Mouse (Mus musculus) left cerebral cortex, adult 9 months (tissue): ENCODE measurements around the gene Tex2.

Experiments used
- DNase-seq, 2 experiments: peaks; one replicate each; pipeline ENCODE4 v3.0.0; 2022; ENCODE audit warnings: low spot score in 2 of 2

The Tex2 gene

DNA sequence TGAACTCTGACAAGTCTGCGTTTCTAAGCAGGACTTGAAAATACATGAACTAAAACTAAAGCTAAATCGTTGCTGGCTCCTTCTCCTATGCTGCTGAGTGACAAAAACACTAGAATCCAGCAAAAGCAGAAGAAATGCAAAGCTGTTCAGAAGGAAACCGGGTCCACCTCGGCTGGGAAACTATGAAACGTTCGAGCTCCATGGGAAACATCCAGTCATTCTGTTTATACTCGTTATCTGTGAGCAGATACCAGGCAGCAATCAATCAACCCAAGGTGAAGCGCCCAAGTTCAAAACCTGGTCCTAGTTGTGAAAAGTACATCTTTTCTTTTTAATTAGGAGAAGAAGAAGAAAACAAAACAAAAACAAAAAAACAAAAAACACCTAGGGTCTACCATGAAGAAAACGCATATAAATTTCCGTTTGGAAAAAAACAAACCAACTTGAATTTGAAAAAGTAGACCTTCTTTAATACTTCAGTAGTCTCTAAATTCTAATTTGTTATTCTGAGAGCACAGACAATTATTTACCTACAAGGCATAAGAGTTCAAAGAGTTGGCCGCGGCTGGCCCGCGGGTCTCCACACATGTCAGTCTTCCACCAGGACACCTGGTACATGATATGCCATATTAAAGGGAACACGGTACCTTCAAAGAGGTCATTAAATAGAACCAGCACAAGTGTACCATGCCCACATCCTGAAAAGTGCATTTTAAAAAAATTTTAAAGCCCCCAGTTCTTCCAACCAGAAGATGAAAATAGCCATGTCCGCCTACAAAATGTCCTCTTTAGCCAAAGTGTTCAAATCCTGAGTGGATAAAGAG, 127.0 kb downstream of the Tex2 start:
- no peak for DNase-seq

DNA sequence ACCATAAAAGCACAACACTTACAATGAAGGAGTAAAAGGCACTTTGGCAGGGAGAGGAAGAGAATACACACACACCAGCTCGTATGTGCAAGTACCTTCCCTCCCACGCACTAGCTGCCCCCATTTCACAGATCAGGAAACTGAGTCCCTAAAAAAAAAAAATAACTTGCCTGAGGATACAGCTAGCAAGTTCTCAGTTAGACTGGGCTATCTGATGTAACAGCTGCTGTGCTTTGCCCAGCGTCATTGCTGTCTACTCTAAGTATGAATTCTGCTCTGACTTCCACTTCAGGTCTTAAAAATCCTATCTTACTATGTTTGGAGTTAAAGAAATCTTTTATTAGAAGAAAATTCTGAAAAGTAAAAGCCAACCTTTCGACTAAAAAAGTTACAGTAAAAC, 127.6 kb downstream of the Tex2 start:
- DNase-seq = no peak

DNA sequence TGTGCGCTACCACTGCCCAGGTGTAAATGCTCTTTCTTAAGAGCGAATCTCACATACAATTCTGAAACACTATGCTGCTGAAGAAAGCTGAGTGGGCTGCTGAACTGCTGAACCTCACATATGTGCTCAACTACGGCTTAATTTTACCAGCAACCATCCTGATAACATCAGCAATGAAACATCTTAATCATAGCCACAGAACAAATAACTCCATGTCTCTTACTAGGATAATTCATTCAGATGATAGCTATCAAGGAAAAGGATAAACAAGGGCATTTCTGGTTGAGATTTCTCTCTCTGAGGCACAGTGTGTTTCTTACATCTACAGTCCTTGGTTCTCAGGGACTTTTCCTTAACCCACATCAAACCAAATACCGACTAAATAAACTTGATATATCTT, 128.3 kb downstream of the Tex2 start:
- no peak for DNase-seq

DNA sequence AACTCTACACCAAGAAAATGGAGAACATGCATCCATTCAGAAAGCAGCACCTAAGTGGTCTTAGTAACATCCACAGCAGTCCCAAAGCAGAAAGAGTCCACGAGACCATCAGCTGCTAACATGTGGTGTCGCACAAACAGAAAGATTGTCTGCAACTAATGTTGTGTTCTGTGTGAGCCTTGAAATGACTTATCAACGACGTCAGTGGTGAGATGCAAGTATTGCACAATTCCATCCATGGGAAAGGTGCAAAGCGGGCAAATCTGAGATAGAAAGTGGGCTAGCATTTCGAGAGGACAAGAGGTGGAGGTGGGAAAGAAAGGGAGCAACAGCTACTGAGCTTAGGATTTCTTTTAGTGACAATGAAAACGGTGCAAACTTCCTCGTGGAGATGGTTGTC, 130.4 kb downstream of the Tex2 start:
- no peak for DNase-seq

DNA sequence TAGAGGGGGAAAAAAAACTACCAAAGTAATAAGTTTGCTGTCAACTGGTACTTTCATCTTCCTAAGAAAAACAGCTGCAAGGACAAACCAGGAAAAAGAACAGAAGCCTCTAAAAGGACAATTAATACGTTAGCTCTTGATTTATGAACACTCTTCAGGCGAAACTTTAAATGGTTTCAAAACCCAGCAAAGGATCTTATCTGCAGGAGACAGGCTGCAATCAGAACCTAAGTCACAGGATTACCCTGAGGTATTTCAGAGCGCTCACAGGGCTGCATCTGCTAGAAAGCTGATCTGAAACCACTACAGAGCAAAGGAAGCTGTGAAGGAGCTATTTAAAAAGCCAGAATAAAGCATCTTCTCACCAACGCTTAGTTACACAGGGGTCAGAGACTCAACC, 131.6 kb downstream of the Tex2 start:
- no peak for DNase-seq

DNA sequence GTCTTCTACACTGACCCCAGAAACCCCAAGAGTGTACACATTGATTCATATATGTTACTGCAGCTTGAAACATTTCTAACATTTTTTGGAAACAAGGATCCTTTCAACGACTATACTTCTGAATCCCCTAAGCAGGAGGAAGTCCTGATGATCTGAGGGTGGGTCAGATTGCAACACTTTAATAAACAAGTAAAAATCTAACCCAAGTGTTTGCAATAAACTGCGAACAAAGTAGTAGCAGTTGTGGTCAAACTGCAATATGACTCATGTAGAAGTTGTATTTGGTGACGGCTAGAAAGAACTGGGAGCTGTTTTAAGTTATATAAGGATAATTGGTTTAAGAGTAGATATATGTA, 132.7 kb downstream of the Tex2 start:
- no peak for DNase-seq

DNA sequence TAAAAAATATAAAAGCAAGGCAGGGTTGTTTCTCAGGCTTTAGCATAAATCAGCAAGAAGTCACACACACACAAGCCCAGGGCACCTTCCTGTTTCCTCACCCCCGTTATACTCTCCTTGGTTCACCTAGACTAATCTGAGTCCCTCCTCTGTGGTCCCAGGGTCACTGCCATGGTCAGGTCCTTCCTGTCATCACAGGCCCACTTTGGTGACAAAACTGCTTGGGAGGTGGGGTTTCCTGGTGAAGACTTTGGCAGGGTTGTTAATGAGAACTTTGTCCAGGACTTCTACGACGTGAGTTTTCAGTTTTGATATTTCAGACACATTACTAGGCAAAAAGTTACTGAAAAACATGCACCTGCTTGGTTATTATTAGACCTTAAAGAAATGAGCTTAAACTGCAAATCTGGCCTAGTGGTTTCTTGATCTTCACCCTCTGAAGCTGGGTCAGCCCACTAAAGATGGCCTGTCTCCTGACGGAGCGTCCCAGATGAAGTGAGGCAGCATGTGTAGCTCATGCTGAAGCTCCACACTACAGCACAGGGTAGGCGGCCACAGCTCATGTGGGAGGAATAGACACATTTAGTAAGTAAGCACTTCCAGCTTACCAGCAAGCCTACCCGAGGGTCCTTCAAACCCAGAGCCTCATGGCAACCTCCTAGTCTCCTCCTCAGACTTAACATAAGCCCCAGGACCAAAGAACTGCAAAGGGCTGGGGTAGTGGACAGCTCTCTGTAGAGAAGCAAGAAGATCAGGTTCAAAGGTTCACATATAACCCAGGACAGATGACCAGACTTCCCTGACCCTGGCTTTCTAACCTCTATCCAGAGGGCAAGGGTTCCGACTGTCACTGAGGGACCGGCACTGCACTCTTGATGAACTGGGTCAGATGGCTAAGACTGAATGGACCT, 133.3 kb downstream of the Tex2 start:
- DNase-seq = no peak

DNA sequence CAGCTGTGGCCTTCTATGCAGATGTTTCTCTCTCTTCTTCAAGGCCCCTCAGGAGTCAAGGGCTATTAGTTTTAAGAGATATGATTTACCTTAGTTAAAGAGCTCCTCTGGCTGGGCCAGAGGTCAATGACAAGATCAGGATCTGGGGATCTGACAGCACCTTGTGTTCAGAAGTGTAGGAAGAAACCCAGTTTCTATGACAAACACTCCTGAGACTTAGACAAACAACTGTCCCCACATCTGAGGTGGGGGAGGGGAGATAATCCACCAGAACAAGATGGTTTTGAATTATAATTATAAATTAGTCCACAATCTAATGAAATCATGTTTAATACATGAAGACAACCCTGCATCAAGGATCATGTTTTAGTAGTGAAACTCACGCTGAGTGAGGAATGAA, 134.5 kb downstream of the Tex2 start:
- no peak for DNase-seq

DNA sequence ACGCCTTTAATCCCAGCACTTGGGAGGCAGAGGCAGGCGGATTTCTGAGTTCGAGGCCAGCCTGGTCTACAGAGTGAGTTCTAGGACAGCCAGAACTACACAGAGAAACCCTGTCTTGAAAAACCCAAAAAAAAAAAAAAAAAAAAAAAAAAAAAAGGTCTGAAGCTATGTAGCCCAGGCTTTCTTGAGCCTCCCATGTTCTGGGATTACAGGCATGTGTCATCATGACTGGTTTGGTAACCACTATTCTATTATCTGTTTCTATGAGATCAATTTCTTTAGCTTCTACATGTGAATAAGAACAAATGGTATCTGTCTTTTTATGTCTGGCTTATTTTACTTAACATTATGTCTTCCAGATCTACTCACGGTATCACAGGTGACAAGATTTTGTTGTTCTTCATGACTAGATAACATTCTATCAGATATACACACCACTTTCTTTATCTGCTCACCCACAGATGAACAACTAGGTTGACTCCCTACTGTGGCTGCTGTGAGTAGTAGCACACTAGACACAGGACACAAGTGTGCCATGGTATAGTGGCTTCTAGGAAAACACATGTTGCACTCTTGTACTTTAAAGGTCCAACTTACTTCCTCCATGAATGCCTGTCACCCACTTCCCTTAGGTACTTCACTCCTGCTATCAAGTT, 135.6 kb downstream of the Tex2 start:
- no peak for DNase-seq

DNA sequence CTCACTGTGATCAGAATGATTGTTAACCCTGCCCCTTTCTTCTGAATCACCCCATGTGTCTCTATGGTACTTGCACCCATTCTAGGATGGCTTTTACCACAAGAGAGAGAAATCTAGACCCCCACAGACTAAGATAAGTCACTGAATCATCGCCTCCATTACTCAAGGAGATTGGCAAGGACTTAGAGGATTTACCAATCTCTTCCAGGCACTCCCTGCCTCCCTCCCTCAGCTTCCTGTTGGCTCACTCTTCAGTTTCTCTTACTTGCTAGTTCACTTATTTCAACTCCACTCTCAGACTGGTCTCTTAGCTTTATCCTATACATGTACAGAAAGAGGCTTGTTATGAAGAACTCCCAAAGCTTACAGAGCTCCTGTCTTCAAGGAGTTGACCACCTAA, 137.9 kb downstream of the Tex2 start:
- DNase-seq = no peak

DNA sequence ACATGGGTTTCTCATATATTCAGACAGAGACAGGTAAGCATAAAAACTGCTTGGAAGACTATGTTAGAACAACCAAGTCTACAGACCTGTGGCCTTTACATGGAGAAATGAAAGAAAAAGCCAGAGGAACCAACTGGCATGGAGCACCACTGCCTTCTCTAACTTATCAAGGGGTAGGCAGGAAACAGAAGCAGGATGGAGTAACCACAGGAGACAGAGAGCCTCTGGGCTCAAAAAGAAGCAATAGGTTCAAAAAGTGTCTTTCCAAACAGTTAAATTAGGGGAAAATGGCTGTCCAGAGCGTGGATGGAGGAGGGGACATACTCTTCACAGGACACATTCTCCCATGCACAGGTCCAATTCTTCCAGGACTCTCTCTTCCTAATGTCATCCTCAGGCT, 141.6 kb downstream of the Tex2 start:
- no peak for DNase-seq

DNA sequence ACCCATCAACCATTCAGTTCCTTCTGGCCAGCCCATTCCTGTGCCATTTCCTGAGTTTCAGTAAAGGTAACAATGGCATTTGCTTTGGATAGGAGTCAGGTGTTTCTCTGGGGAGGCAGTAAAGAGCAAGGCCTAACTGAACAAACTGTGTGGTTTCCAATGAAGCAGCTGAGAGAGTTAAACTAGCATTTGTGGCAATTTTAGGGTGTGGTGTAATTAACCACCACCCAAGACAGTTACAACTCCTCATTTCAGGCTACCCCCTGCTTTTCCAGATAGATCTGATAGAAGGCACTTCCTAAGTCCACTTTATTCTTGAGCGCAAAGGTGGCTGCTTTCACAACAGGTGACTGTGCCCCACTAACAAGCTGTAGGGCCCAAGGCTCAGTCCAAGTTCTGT, 144.7 kb downstream of the Tex2 start:
- no peak for DNase-seq

DNA sequence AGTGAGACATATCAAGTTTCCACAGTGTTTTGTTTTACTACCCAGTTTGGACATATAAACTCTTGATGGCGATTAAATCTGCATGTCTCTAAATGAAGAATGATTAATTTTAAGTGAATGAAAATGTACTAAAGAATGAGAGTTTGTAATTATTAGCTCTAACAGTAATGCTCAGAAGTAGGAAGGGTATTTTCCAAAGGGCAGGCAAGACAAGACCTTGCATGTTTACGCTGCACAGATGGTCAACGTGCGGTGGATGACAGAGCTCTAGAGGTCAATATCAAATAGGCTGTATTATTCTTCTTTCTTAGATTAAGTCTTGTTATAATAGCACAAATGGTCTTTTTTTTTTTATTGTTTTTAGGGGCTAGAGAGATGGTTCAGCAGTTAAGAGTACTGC, 147.3 kb downstream of the Tex2 start:
- DNase-seq = no peak

DNA sequence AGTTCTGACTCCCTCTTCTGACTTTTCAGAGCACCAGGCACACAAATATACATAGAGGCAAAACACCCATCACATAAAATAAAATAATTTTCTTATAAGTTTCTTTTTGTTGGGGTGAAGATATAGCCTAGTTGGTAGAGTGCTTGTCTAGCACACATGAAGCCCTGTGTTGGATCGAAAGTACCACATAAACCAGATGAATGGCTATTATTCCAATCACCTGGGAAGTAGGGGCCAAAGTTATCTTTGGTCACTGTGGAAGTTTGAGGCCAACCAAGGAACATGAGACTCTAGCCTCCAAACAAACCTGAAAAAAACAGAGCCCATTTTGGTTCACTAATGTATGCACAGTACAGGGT, 147.7 kb downstream of the Tex2 start:
- no peak for DNase-seq

DNA sequence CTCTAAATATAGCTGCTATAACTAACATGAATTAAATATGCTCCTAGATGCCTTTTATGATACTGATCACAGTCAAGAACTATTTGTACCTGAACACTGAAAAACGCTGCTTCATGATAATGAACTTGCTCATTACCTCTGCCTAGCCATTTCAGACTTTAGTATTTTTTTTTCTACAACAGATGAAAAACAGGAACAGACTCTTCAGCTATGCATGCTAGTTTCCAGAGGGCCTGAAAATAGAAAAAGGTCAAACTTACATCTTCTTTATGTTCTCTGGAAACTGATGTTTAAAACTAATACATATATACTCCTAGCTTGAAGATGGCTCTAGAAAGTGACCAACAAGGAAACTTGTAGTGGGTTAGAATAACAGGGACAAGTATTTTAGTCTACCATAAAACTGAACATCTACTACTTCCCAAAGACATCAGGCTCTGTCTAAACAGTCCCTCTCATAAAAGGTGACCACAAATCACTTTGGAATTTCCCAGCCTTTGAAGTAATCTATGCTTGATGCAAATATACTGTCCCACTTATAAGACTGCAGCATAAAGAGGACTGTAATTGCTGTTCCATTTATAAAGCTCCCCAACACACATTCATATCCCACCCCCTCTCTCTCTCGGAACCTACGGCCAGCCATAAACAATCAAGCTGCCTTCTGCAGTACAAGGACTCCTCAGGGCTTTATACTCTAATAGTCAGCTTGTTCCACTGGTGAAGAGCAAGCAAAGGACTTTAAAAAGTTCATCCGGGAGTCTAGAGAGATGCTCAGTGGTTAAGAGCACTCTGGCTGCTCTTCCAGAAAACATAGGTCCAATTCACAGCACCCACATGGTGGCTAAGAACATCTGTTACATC, 148.3 kb downstream of the Tex2 start:
- no peak for DNase-seq

DNA sequence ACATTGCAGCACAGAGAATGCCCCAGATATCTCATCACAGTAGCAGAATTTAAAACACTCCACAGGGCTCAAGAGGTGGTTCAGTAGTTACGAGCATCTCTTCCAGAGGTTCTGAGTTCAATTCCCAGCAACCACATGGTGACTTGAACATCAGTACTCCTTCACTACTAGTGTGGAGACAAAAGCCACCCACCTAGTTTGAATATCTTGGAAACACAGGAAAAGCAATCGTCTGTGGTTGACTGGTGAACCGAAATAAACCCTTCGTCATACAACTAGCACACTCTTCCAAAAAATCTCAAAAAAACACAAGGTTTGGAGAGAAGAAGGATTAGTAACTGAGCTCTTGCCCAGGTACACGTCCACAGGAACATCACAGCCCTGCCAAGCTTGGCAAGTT, 149.4 kb downstream of the Tex2 start:
- DNase-seq = no peak

DNA sequence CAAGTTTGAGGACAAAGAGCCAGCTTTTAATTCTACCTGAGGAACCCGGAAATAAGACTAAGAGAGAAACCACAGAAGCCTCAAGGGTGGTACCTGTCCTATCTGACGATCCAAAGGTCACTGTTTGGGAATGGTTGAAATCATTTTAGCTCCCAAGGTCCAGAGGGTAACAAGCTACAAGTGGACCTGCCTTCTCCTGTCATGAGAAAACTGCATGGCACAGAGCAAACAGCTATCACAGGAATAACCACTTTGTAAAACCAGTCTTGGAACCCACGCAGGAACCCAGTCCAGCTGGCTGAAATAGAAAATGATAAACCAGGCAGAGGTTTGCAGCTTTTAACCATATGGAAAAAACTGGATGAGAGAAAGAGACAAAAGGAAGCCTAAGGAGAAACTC, 150.9 kb downstream of the Tex2 start:
- DNase-seq = peak in 1 of 2 experiments; percentile 44

DNA sequence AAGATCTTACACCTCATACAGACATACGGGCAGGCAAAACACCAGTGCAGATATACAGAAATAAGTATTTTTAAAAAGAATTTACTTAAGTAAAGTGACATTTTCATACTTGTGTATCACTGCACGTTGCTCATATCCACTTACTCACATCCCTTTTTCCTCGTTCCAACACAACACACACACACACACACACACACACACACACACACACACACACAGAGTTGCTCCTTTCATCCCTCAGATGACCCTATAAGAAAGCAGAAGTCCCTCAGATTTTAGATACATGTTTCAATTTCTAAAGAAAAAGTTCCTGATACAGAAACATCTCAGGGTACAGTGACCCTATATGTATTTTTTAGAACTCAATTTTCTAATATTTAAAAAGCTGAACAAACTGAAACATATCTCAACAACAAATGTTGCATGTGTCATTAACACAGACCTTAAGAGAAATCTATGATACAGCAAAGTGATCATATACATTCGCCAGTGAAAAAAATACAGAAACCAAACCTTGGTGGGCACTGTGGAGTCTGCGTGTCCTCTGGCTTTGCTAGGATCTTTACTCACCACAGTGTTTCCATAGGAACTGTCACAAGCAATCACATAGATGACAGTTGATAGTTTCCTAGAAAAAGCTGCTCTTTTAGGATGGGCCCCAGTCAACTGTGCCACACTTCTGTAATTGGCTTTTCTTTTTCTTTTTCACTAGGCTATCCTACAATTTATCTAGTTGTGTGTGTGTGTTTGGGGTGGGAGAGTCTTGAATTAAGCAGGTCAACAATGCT, 151.9 kb downstream of the Tex2 start:
- no peak for DNase-seq

DNA sequence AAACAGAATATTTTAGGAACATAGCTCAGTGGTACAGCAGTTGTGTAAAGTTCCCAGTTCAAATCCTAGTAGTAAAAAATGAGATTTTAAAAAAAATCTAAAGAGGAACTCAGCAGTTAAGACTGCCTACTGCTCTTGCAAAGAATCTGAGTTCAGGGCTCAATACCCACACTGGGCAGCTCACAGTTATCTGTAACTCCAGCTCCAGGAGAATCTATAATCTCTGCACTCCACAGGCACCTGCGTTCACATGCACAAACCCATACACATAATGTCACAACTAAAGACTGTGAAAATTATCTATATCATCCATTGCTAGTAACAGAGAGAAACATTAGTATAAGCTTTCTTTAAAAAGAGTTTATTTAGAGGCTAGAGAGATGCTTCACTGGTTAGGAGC, 152.6 kb downstream of the Tex2 start:
- DNase-seq = no peak

DNA sequence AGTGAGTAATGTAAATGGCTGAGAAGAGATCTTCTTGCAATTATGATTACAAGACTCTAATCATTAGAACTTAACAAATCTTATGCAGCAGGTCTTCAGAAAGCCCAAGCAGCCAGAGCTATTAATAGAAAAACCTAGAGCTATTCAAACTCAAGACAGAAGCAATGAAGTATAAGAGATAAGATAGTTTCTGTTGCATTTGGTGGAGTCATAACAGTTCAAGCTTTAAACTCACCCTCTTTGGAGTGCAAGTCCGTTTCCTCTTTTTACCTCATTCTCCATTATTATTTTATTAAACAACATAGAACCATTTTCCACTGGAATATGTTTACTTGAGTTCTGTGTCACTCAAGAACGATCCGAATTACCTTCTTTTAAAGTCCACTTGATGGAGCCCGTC, 154.7 kb downstream of the Tex2 start:
- no peak for DNase-seq
